Mouse (Mus musculus): ENCODE data around the gene Nr3c2. TPM values are rescaled to one million over a fixed set of nuclear protein-coding genes. Genes with fewer than 3 reads are reported as not detected.

The Nr3c2 gene
- polyA plus RNA-seq, 1 experiment from 2014 or later, result 2.9 TPM

DNA sequence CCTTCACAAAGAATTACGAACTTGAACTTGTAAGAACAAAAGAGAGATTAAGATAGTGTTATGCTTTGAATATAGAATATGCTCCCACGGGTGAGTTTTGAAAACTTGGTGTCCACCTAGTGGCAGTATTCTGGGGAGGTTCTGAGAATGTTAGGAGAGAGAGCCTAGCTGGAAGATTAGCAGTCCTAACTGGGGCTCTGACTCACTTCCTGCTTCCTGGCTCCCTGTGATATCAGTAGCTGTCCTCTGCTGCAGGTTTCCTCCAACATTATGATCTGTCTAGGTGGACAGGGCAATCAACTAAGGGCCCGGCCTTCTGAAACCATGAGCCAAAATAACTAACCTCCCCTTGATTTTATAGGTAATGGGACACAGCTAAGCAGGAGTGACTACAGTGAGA is 385.2 kb downstream of the Nr3c2 start:
- Histone ChIP-seq H3K9ac (ENCODE audit: low read length) (no peak overlapping the region), H3K4me3 (ENCODE audit: low read depth, low read length) (no peak overlapping the region), H3K9me3 (ENCODE audit: control insufficient read depth, low read length) (no peaks in the 10 kb centered on the region), H3K27me3 (replicated peaks; ENCODE audit: control insufficient read depth, insufficient read depth, low read length) (no peaks in the 10 kb centered on the region), H3K27ac (ENCODE audit: low read depth) (no peak overlapping the region), H3K36me3 (ENCODE audit: control insufficient read depth, insufficient read depth, low read length) (no peaks in the 10 kb centered on the region), H3K4me2 (ENCODE audit: low read length) (no peak overlapping the region), H3K4me1 (replicated peaks; ENCODE audit: control insufficient read depth, insufficient read depth, low read length) (no peaks in the 10 kb centered on the region)
- DNase-seq (ENCODE audit: low spot score), result no peak
- no peak for ATAC-seq (replicated peaks; ENCODE audit: low FRiP score, low TSS enrichment, low read depth)
- whole genome bisulfite sequencing, result 92% methylated on average over 3 of the region's 3 CpGs

DNA sequence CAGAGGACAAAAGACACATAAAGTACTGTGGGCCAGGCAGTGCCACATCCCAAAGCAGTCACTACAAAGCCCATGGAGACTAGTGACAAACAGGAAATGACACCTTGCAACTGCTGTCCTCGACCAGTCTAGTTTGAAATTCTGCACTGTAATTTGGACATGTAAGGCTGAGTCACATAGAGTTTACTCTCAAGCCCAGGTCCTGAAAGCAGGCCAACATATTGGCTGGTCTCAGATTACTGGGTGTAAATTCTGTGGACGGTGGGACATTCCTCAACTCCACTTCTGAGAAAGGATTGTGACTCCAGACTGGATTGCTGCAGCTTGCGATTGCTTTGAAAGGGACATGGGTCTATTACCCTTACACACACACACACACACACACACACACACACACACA is 388.8 kb downstream of the Nr3c2 start:
- Histone ChIP-seq H3K9ac (ENCODE audit: low read length) (no peak overlapping the region), H3K4me2 (ENCODE audit: low read length) (no peak overlapping the region), H3K27me3 (replicated peaks; ENCODE audit: control insufficient read depth, insufficient read depth, low read length) (no peaks in the 10 kb centered on the region), H3K4me3 (ENCODE audit: low read depth, low read length) (no peak overlapping the region), H3K27ac (ENCODE audit: low read depth) (no peak overlapping the region), H3K36me3 (ENCODE audit: control insufficient read depth, insufficient read depth, low read length) (no peaks in the 10 kb centered on the region), H3K4me1 (replicated peaks; ENCODE audit: control insufficient read depth, insufficient read depth, low read length) (no peaks in the 10 kb centered on the region), H3K9me3 (ENCODE audit: control insufficient read depth, low read length) (no peaks in the 10 kb centered on the region)
- no peak for DNase-seq (ENCODE audit: low spot score)
- 64% methylated on average over 3 of the region's 3 CpGs for WGBS
- ATAC-seq (replicated peaks; ENCODE audit: low FRiP score, low TSS enrichment, low read depth), result no peak

DNA sequence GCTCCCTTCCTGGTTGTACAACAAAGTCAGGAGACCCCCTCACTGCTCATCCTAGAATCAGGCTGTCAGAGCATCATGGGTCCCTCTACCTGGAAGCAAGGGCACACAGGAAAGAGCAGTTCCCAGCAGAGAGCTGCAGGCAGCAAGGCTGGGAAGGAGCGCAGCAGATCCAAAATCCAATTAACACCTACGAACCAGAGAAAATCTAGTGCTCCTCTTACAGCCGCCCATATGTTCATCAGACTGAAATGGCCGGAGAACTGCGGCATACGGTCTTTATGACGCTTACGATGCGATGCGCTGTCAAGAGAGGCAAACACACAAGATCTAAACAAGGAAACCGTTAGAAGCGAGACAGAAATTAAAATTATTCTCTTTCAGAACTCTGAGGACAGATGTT is 389.2 kb downstream of the Nr3c2 start:
- Histone ChIP-seq H3K4me2 (ENCODE audit: low read length) (no peak overlapping the region), H3K27me3 (replicated peaks; ENCODE audit: control insufficient read depth, insufficient read depth, low read length) (no peaks in the 10 kb centered on the region), H3K27ac (ENCODE audit: low read depth) (no peak overlapping the region), H3K4me3 (ENCODE audit: low read depth, low read length) (no peak overlapping the region), H3K36me3 (ENCODE audit: control insufficient read depth, insufficient read depth, low read length) (0 out of 2 replicates have a peak, but pooled peaks cover under 1% of the 10 kb centered on the region), H3K4me1 (replicated peaks; ENCODE audit: control insufficient read depth, insufficient read depth, low read length) (no peaks in the 10 kb centered on the region), H3K9me3 (ENCODE audit: control insufficient read depth, low read length) (no peaks in the 10 kb centered on the region), H3K9ac (ENCODE audit: low read length) (no peak overlapping the region)
- DNase-seq (ENCODE audit: low spot score), result no peak
- WGBS, result 93% methylated on average over 12 of the region's 12 CpGs
- no peak for ATAC-seq (replicated peaks; ENCODE audit: low FRiP score, low TSS enrichment, low read depth)

DNA sequence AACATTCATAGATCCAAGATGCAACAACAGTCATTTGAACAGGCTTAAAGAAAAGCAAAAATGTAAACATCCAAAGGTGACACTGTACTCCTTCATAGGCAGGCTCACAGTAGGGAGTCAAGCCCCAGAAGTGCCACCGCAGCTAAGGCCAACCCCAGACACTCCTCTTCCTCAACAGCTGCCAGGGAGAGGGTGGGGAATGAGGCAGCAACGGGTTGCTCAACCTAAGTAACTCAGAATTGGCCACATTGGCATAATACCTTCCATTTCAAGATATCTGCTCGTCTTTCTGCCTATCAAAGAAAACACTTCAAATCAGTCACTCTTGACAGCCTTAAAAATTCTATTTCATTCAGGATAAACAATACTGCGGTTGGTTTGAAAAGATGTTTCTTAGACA is 392.9 kb downstream of the Nr3c2 start:
- Histone ChIP-seq H3K27ac (ENCODE audit: low read depth) (no peak overlapping the region), H3K36me3 (ENCODE audit: control insufficient read depth, insufficient read depth, low read length) (peaks cover 14% of the 10 kb centered on the region; the same call in 1 of the 2 replicates), H3K4me2 (ENCODE audit: low read length) (no peak overlapping the region), H3K4me1 (replicated peaks; ENCODE audit: control insufficient read depth, insufficient read depth, low read length) (no peaks in the 10 kb centered on the region), H3K9ac (ENCODE audit: low read length) (no peak overlapping the region), H3K4me3 (ENCODE audit: low read depth, low read length) (no peak overlapping the region), H3K9me3 (ENCODE audit: control insufficient read depth, low read length) (0 out of 2 replicates have a peak, but pooled peaks cover 4% of the 10 kb centered on the region), H3K27me3 (replicated peaks; ENCODE audit: control insufficient read depth, insufficient read depth, low read length) (no peaks in the 10 kb centered on the region)
- ATAC-seq (replicated peaks; ENCODE audit: low FRiP score, low TSS enrichment, low read depth) (no peak), DNase-seq (ENCODE audit: low spot score) (peak; percentile 37)
- 72% methylated on average over 4 of the region's 4 CpGs for WGBS

DNA sequence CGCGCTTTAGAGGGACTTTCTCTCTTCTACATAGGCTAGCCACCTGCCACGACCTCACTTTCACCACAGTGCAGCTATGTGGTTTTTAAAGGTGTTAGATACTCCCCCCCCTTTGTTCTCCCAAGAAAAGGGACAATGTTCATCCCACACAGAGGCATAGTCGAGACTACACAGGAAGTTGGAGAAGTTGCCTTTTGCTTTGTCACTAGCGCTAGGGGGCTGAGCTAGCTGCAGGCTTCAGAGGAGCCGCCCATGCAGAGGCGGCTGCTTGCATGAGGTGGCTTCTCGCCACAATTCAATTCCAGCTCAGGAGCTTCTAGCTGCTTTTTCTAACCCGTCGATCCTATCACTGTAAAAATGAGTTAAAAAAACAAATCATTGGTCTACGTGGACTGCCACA is 393.4 kb downstream of the Nr3c2 start:
- WGBS, result 81% methylated on average over 11 of the region's 11 CpGs
- peaks cover 19% of the 10 kb centered on the region for H3K36me3 ChIP-seq (ENCODE audit: control insufficient read depth, insufficient read depth, low read length)
- no peaks in the 10 kb centered on the region for H3K27me3 ChIP-seq (replicated peaks; ENCODE audit: control insufficient read depth, insufficient read depth, low read length)
- DNase-seq (ENCODE audit: low spot score), result peak; percentile 28
- no peak overlapping the region for H3K9ac ChIP-seq (ENCODE audit: low read length)
- H3K4me1 ChIP-seq (replicated peaks; ENCODE audit: control insufficient read depth, insufficient read depth, low read length), result no peaks in the 10 kb centered on the region
- H3K9me3 ChIP-seq (ENCODE audit: control insufficient read depth, low read length), result 0 out of 2 replicates have a peak, but pooled peaks cover 4% of the 10 kb centered on the region
- no peak overlapping the region for H3K4me3 ChIP-seq (ENCODE audit: low read depth, low read length)
- H3K4me2 ChIP-seq (ENCODE audit: low read length), result no peak overlapping the region
- no peak for ATAC-seq (replicated peaks; ENCODE audit: low FRiP score, low TSS enrichment, low read depth)
- H3K27ac ChIP-seq (ENCODE audit: low read depth), result no peak overlapping the region

DNA sequence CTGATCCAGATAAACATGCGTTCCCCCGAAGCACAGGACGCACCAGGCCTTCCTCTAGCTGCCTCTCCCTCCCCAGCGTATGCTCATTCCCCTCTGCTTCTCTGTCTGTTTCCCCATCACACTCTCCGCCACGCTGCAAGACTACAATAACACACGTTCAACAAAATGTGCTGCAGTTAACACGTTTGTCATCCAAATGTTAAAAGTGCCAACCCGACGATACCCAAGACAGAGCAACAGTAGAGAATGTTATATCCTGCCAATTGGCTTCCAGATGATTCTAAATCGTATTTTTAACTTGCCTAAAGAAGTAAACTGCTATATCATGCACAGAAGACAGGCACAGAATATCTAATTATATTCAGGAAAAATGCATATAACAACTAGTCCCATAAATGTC is 395.4 kb downstream of the Nr3c2 start:
- Histone ChIP-seq H3K27ac (ENCODE audit: low read depth) (no peak overlapping the region), H3K36me3 (ENCODE audit: control insufficient read depth, insufficient read depth, low read length) (peaks cover 19% of the 10 kb centered on the region), H3K9me3 (ENCODE audit: control insufficient read depth, low read length) (0 out of 2 replicates have a peak, but pooled peaks cover 4% of the 10 kb centered on the region), H3K4me3 (ENCODE audit: low read depth, low read length) (no peak overlapping the region), H3K9ac (ENCODE audit: low read length) (no peak overlapping the region), H3K4me1 (replicated peaks; ENCODE audit: control insufficient read depth, insufficient read depth, low read length) (no peaks in the 10 kb centered on the region), H3K4me2 (ENCODE audit: low read length) (no peak overlapping the region), H3K27me3 (replicated peaks; ENCODE audit: control insufficient read depth, insufficient read depth, low read length) (no peaks in the 10 kb centered on the region)
- ATAC-seq (replicated peaks; ENCODE audit: low FRiP score, low TSS enrichment, low read depth) (no peak), DNase-seq (ENCODE audit: low spot score) (peak; percentile 40)
- WGBS, result 88% methylated on average over 11 of the region's 11 CpGs
